Mouse (Mus musculus): ENCODE measurements around the gene Smpd2.

DNA sequence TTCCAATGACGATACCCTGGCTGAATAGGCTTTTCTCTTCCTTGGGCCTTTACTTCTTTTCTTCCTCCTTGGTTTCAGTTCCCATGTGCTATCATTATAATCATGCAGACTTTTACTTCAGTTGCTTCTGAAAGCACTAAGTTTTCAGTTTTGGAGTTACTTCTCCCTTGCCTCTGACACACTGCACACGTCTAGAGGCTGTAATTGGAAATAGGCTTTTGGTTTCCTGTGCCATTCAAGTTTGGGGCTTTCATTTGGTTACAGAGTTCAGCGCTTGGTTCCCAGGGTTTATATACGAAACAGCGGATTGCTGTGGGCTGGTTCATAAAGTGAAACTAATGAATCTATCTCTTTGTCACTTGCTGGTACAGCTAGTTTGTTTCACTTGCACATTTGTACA is 39.8 kb upstream of the Smpd2 start:
- TF ChIP-seq CTCF (conservative IDR thresholded peaks at IDR 0.05; ENCODE audit: low read length) (no peak), POU5F1 (IDR thresholded peaks at IDR 0.05; ENCODE audit: borderline replicate concordance, low read length) (no peak), NANOG (IDR thresholded peaks at IDR 0.05; ENCODE audit: borderline replicate concordance, low read length) (no peak)
